Mouse (Mus musculus) bone marrow, adult 2 months (tissue): Measurements from ENCODE around the gene Reep1. TPM values are rescaled to one million over a fixed set of nuclear protein-coding genes. Genes with fewer than 3 reads are reported as not detected.

Experiments
- H3K27ac ChIP-seq: fragments of 200-500 bp; 2 replicates; pipeline ENCODE4 v1.5.1; 2012; ENCODE audit warnings: low read depth, mild to moderate bottlenecking, control low read depth, inconsistent platforms, low read length; ENCODE audit not compliant: control insufficient read depth, poor library complexity, insufficient read depth
- H3K4me1 ChIP-seq: fragments of 200-500 bp; 2 replicates; pipeline ENCODE4 v1.6.1; 2011; ENCODE audit warnings: low read length; ENCODE audit not compliant: control insufficient read depth, insufficient read depth
- H3K4me3 ChIP-seq: fragments of 200-500 bp; replicated peaks from 2 replicates; pipeline ENCODE3; 2011; ENCODE audit warnings: mild to moderate bottlenecking, low read depth, low read length, control low read depth; ENCODE audit not compliant: control insufficient read depth
- CTCF ChIP-seq: fragments of 200-500 bp; IDR thresholded peaks from 2 replicates; pipeline ENCODE4 v1.5.1; 2011; ENCODE audit warnings: low read length, control low read depth; ENCODE audit not compliant: control insufficient read depth, insufficient read depth
- POLR2A ChIP-seq: fragments of 200-500 bp; IDR thresholded peaks from 2 replicates; pipeline ENCODE4 v1.6.1; 2011; ENCODE audit warnings: low read depth, mild to moderate bottlenecking, control low read depth, low read length, borderline replicate concordance; ENCODE audit not compliant: control insufficient read depth
- WGBS: fragments of 180-500 bp; shearing (Covaris S2); methylation state at CpG from one replicate; pipeline ENCODE4 v1.1.7; 2018; 5-methylcytosine and 5-hydroxymethylcytosine counted together
- polyA plus RNA-seq: library from polyadenylated mRNA; stranded (reverse); fragments of >200 nt; gene quantifications from 2 replicates; pipeline ENCODE4 v1.2.4, GENCODE M21; 2011; ENCODE audit warnings: low replicate concordance; ENCODE audit not compliant: missing spikeins, insufficient read depth, insufficient read length

The Reep1 gene
- polyA plus RNA-seq, 1 experiment = 0.90 TPM

GRCm38 (mm10) chr6:71772636-71773208, 65.4 kb downstream of the Reep1 start:
- no peak overlapping the region for H3K4me3 ChIP-seq
- 72% methylated on average over 7 of the region's 7 CpGs for WGBS
- no peaks in the 10 kb centered on the region for H3K4me1 ChIP-seq
- H3K27ac ChIP-seq = no peak overlapping the region
- TF ChIP-seq CTCF = no peak
- TF ChIP-seq POLR2A = no peak

GRCm38 (mm10) chr6:71778016-71778415, 70.7 kb downstream of the Reep1 start:
- TF ChIP-seq CTCF (no peak), POLR2A (no peak)
- Histone ChIP-seq H3K27ac (no peak overlapping the region), H3K4me3 (no peak overlapping the region), H3K4me1 (no peaks in the 10 kb centered on the region)
- WGBS = 81% methylated on average over 5 of the region's 5 CpGs

- Histone ChIP-seq H3K4me3 (no peak overlapping the region), H3K27ac (no peak overlapping the region), H3K4me1 (no peaks in the 10 kb centered on the region)
- WGBS = 37% methylated on average over 2 of the region's 2 CpGs
- TF ChIP-seq CTCF (no peak), POLR2A (no peak)
Measured at GRCm38 (mm10) chr6:71779831-71780230, 72.5 kb downstream of the Reep1 start.

GRCm38 (mm10) chr6:71780431-71780830, 73.1 kb downstream of the Reep1 start:
- 83% methylated on average over 7 of the region's 7 CpGs for WGBS
- H3K4me3 ChIP-seq = no peak overlapping the region
- H3K27ac ChIP-seq = no peak overlapping the region
- TF ChIP-seq CTCF = no peak
- TF ChIP-seq POLR2A = no peak
- H3K4me1 ChIP-seq = no peaks in the 10 kb centered on the region

- TF ChIP-seq CTCF (no peak), POLR2A (no peak)
- H3K4me1 ChIP-seq = no peaks in the 10 kb centered on the region
- H3K27ac ChIP-seq = no peak overlapping the region
- H3K4me3 ChIP-seq = no peak overlapping the region
- WGBS = 82% methylated on average over 5 of the region's 5 CpGs
Measured at GRCm38 (mm10) chr6:71783165-71783564, 75.8 kb downstream of the Reep1 start.

- H3K27ac ChIP-seq = no peak overlapping the region
- 37% methylated on average over 9 of the region's 9 CpGs for WGBS
- no peaks in the 10 kb centered on the region; the same call in none of the 2 replicates for H3K4me1 ChIP-seq
- TF ChIP-seq POLR2A = no peak
- TF ChIP-seq CTCF = no peak
- H3K4me3 ChIP-seq = no peak overlapping the region
Measured at GRCm38 (mm10) chr6:71788348-71788747, 81.0 kb downstream of the Reep1 start.

- no peaks in the 10 kb centered on the region; the same call in none of the 2 replicates for H3K4me1 ChIP-seq
- no peak for TF ChIP-seq CTCF
- no peak overlapping the region for H3K4me3 ChIP-seq
- 85% methylated on average over 6 of the region's 6 CpGs for WGBS
- H3K27ac ChIP-seq = no peak overlapping the region
Measured at GRCm38 (mm10) chr6:71791771-71792170, 84.4 kb downstream of the Reep1 start.

GRCm38 (mm10) chr6:71799391-71799790, 92.0 kb downstream of the Reep1 start:
- no peaks in the 10 kb centered on the region for H3K4me1 ChIP-seq
- 72% methylated on average over 3 of the region's 3 CpGs for WGBS
- H3K4me3 ChIP-seq = no peak overlapping the region
- H3K27ac ChIP-seq = no peak overlapping the region
- no peak for TF ChIP-seq POLR2A
